Mouse (Mus musculus) C2C12 (cell line): ENCODE measurements around the gene Prss38. TPM values are rescaled to one million over a fixed set of nuclear protein-coding genes. Genes with fewer than 3 reads are reported as not detected.

Experiments used
- H3K27me3 ChIP-seq: one replicate; pipeline ENCODE4 v1.6.1; 2011; ENCODE audit not compliant: control insufficient read depth, insufficient read depth, insufficient read length
- H3K36me3 ChIP-seq: one replicate; pipeline ENCODE4 v1.6.1; 2011; ENCODE audit not compliant: control insufficient read depth, insufficient read depth
- H3K4me3 ChIP-seq: one replicate; pipeline ENCODE4 v1.5.1; 2011; ENCODE audit warnings: mild to moderate bottlenecking, control low read depth; ENCODE audit not compliant: poor library complexity, insufficient read depth, severe bottlenecking
- H3K79me2 ChIP-seq: one replicate; pipeline ENCODE4 v1.6.1; 2011; ENCODE audit not compliant: control insufficient read depth, insufficient read depth
- H3K79me3 ChIP-seq: one replicate; pipeline ENCODE4 v1.6.1; 2011; ENCODE audit warnings: low read depth, control low read depth
- H3ac ChIP-seq: one replicate; pipeline ENCODE3; 2011; ENCODE audit warnings: low read depth; ENCODE audit not compliant: control insufficient read depth, insufficient read length
- CEBPB ChIP-seq: IDR thresholded peaks from one replicate; pipeline ENCODE4 v1.6.1; 2011; ENCODE audit warnings: low read depth, mild to moderate bottlenecking, control low read depth, moderate library complexity
- CTCF ChIP-seq: IDR thresholded peaks from one replicate; pipeline ENCODE4 v1.5.1; 2011; ENCODE audit not compliant: control insufficient read depth, insufficient read depth, insufficient read length
- FOSL1 ChIP-seq: IDR thresholded peaks from one replicate; pipeline ENCODE4 v1.8.0; 2011; ENCODE audit warnings: mild to moderate bottlenecking, low read length; ENCODE audit not compliant: poor library complexity, insufficient read depth, severe bottlenecking
- MAX ChIP-seq: IDR thresholded peaks from one replicate; pipeline ENCODE4 v1.6.1; 2011; ENCODE audit warnings: mild to moderate bottlenecking, control low read depth
- MYOD1 ChIP-seq: IDR thresholded peaks from one replicate; pipeline ENCODE4 v1.6.1; 2011; ENCODE audit warnings: low read depth; ENCODE audit not compliant: control insufficient read depth, insufficient read length
- MYOG ChIP-seq: IDR thresholded peaks from one replicate; pipeline ENCODE4 v1.6.1; 2011; ENCODE audit not compliant: control insufficient read depth, insufficient read length; ENCODE audit errors: extremely low read depth
- USF1 ChIP-seq: IDR thresholded peaks from one replicate; pipeline ENCODE4 v1.6.1; 2011; ENCODE audit warnings: low read depth, mild to moderate bottlenecking, control low read depth, moderate library complexity
- polyA plus RNA-seq: library from polyadenylated mRNA; unstranded; fragments of >200 nt; fragmentation: generic; extraction: Trizol; gene quantifications from one replicate; pipeline ENCODE4 v1.2.1, GENCODE M21; 2012; ENCODE audit warnings: missing spikeins

Gene Prss38
- polyA plus RNA-seq, 1 experiment: not detected

DNA sequence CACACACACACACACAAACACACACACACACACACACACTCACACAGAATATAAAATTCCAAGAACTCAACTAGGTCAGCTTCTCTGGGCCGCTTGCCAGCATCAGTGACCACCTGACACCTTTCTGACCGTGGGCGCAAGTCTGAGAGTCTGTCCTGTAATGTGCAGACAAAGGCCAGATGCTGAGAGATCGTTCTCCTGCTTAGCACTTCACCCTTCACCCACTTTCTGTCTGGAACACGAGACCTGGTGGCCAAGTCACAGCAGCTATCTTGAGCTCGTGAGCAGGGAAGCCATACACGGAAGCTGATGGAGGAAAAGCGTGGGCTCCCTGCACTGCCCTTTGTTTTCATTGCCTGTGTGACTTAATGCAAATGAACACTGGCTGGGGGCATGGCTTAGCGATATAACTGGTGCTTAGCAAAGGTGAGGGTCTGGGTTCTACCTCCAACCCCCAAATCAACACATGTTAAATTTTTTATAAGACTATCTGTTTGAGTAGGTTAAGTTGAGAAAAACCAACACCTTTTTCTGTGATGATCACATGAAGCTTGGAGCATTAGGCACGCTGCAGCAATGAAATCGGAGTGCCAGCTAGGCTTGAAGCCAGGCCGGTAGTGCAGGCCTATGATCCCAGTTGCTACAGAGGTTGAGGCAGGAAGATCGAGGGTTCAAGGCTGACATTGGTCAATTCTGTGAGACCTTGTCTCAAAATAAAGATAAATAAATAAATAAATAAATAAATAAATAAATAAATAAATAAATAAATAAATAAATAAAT, 37.3 kb downstream of the Prss38 start:
- Histone ChIP-seq H3K27me3 (peaks cover 8% of the 10 kb centered on the region), H3K4me3 (no peak overlapping the region), H3K79me2 (no peaks in the 10 kb centered on the region), H3K36me3 (no peaks in the 10 kb centered on the region), H3ac (no peak overlapping the region), H3K79me3 (no peaks in the 10 kb centered on the region)
- TF ChIP-seq MYOG: no peak
- TF ChIP-seq MYOD1: no peak
- TF ChIP-seq MAX: no peak
- no peak for TF ChIP-seq USF1
- no peak for TF ChIP-seq CTCF
- TF ChIP-seq FOSL1: no peak
- no peak for TF ChIP-seq CEBPB

- TF ChIP-seq FOSL1 (no peak), CEBPB (no peak), CTCF (no peak), MAX (no peak), USF1 (no peak), MYOD1 (no peak), MYOG (no peak)
- Histone ChIP-seq H3K36me3 (no peaks in the 10 kb centered on the region), H3K79me3 (no peaks in the 10 kb centered on the region), H3K79me2 (no peaks in the 10 kb centered on the region), H3K4me3 (no peak overlapping the region), H3K27me3 (peaks cover 4% of the 10 kb centered on the region), H3ac (no peak overlapping the region)
Measured at GRCm38 (mm10) chr11:59336381-59336780, 39.1 kb downstream of the Prss38 start.

DNA sequence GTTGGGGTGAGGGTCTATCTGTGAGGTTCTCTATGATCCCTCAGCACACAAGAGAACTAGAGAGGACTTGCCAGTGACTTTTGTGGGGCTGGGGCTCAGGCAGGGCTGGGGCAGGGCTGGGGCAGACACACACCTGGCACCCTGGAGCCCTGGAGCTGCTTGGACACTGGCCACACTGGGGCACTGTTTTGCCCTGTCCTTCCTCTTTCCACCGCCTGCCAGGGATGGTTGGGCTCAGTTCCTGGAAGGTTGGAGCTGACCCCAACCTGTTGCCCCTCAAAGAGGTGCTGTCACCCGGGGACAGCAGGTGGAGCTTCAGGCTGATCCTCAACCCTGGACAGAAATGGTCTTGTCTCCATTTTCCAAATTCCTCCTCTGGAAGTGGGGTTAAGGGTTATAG, 39.5 kb downstream of the Prss38 start:
- no peak for TF ChIP-seq USF1
- no peak for TF ChIP-seq CTCF
- TF ChIP-seq CEBPB: no peak
- TF ChIP-seq MYOD1: no peak
- no peak for TF ChIP-seq MYOG
- TF ChIP-seq FOSL1: no peak
- no peak for TF ChIP-seq MAX

GRCm38 (mm10) chr11:59335150-59335549, 40.3 kb downstream of the Prss38 start:
- H3K79me2 ChIP-seq: no peaks in the 10 kb centered on the region
- H3K36me3 ChIP-seq: no peaks in the 10 kb centered on the region
- peaks cover 4% of the 10 kb centered on the region for H3K27me3 ChIP-seq
- TF ChIP-seq MYOD1 (no peak), MAX (no peak), FOSL1 (no peak), CEBPB (no peak), MYOG (no peak), USF1 (no peak), CTCF (no peak)
- H3ac ChIP-seq: no peak overlapping the region
- no peaks in the 10 kb centered on the region for H3K79me3 ChIP-seq
- no peak overlapping the region for H3K4me3 ChIP-seq

More for the DNA sequence above, 39.5 kb downstream of the Prss38 start:
- Histone ChIP-seq H3K79me2 (no peaks in the 10 kb centered on the region), H3ac (no peak overlapping the region), H3K4me3 (no peak overlapping the region), H3K79me3 (no peaks in the 10 kb centered on the region), H3K27me3 (peaks cover 4% of the 10 kb centered on the region), H3K36me3 (no peaks in the 10 kb centered on the region)

DNA sequence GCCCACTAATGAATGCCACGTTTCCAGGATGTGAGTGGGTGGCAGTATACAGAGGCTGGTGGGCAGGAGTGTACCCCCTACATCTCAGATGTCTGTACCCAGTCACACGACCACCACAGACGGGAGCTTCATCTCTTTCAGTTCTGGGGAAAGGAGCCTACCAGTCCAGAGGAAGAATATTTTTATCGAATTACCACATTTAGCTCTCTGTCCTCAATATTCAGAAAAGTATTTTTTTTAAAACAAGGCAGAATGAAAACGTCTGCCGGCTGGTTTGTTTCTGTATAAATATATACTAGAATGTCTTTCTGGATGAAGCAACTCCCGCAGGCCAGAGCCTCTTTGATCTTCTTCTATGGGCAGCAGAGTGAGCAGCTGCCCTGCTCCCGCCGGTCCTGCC, 42.5 kb downstream of the Prss38 start:
- Histone ChIP-seq H3K79me3 (no peaks in the 10 kb centered on the region), H3K27me3 (peaks cover 4% of the 10 kb centered on the region), H3K79me2 (no peaks in the 10 kb centered on the region), H3K4me3 (no peak overlapping the region), H3K36me3 (no peaks in the 10 kb centered on the region), H3ac (no peak overlapping the region)
- TF ChIP-seq MYOD1: no peak
- TF ChIP-seq CTCF: no peak
- no peak for TF ChIP-seq MYOG
- no peak for TF ChIP-seq FOSL1
- TF ChIP-seq CEBPB: no peak
- TF ChIP-seq MAX: no peak
- TF ChIP-seq USF1: no peak
